20 mouse cellular contexts compared by ENCODE assay signal in the genomic region with DNA sequence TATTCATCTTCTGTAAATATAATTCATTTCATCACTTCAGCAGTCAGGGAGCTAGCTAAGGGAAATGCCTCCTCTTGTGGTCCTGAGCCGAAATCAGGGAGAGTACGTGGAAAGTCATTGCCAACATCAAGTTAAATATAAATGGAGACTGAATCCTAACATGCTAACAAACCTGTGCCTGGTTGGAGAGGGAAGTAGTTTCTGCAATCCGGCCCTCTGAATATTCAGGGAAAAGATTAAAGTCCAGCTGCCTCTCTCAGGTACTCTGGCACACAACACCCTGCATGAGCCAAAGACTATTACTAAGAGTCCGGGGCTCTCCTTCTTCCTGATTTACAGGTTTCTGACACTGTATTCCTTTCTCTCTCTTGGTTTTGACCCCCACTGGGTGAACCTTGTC. TPM values are rescaled to one million over a fixed set of nuclear protein-coding genes. Genes with fewer than 3 reads are reported as not detected.
A peak's percentile ranks its signal among the peaks of the same experiment; 100 is the strongest.
DNase-seq lines count a peak whose midpoint lies in the region; ATAC-seq and TF ChIP-seq lines count a peak whose summit lies in the region.
"Had no signal": no experiment of that assay in that cellular context is flagged by ENCODE, and none has a peak within 500 bp of the region (broad histone marks: within the 10 kb centered on the region; RNA-seq: fewer than 3 reads in every experiment).

No protein-coding gene starts in this region.

- H3K9me3 ChIP-seq in kidney, embryonic 14.5 days (ENCODE audit: control insufficient read depth, low read length) = no peaks in the 10 kb centered on the region
- no peaks in the 10 kb centered on the region for H3K9me3 ChIP-seq in intestine, embryonic 14.5 days (ENCODE audit: control insufficient read depth, low read length)
- H3K9me3 ChIP-seq in kidney, embryonic 16.5 days (ENCODE audit: low read length) = no peaks in the 10 kb centered on the region
- H3K9me3 ChIP-seq: embryonic facial prominence, embryonic 12.5 days; hindbrain, embryonic 12.5 days; limb, embryonic 15.5 days; midbrain, embryonic 13.5 days had no signal

- TF ChIP-seq CTCF in kidney, adult 2 months (conservative IDR thresholded peaks at IDR 0.05; ENCODE audit: insufficient read depth, insufficient read length, low read depth, low read length) = peak; percentile 27; the same call in 1 of the 2 replicates

- H3K27me3 ChIP-seq in kidney, adult 2 months (replicated peaks; ENCODE audit: control insufficient read depth, insufficient read depth, low read length) = no peaks in the 10 kb centered on the region
- H3K27me3 ChIP-seq in kidney, embryonic 14.5 days (ENCODE audit: control insufficient read depth, insufficient read depth, low read length) = no peaks in the 10 kb centered on the region
- H3K27me3 ChIP-seq in intestine, embryonic 14.5 days (replicated peaks; ENCODE audit: control insufficient read depth, insufficient read depth, low read length) = no peaks in the 10 kb centered on the region
- H3K27me3 ChIP-seq in kidney, embryonic 16.5 days (ENCODE audit: insufficient read depth, low read length) = no peaks in the 10 kb centered on the region
- H3K27me3 ChIP-seq: hindbrain, embryonic 12.5 days; limb, embryonic 15.5 days; midbrain, embryonic 13.5 days; Patski had no signal

- H3K4me2 ChIP-seq in kidney, embryonic 14.5 days (replicated peaks; ENCODE audit: low read depth, low read length) = no peak overlapping the region
- no peak overlapping the region for H3K4me2 ChIP-seq in intestine, embryonic 14.5 days (ENCODE audit: low read length)
- no peak overlapping the region for H3K4me2 ChIP-seq in kidney, embryonic 16.5 days (replicated peaks; ENCODE audit: low read depth, low read length)
- H3K4me2 ChIP-seq: embryonic facial prominence, embryonic 12.5 days; hindbrain, embryonic 12.5 days; limb, embryonic 15.5 days; lung, embryonic 14.5 days; midbrain, embryonic 13.5 days had no signal

- no peak overlapping the region for H3K9ac ChIP-seq in kidney, embryonic 14.5 days (ENCODE audit: low read depth, low read length)
- no peak overlapping the region for H3K9ac ChIP-seq in intestine, embryonic 14.5 days (ENCODE audit: low read length)
- no peak overlapping the region for H3K9ac ChIP-seq in kidney, embryonic 16.5 days (replicated peaks; ENCODE audit: low read length)
- H3K9ac ChIP-seq: embryonic facial prominence, embryonic 12.5 days; forebrain, postnatal 0 days; hindbrain, embryonic 12.5 days; limb, embryonic 15.5 days; lung, embryonic 14.5 days; midbrain, embryonic 13.5 days had no signal

- 48% methylated on average over 4 of the region's 4 CpGs for WGBS in kidney, adult 2 months
- WGBS in kidney, embryonic 14.5 days = 80% methylated on average over 4 of the region's 4 CpGs
- WGBS in intestine, embryonic 14.5 days = 85% methylated on average over 4 of the region's 4 CpGs
- WGBS in kidney, embryonic 16.5 days = 75% methylated on average over 4 of the region's 4 CpGs
- WGBS in large intestine, adult 2 months = 31% methylated on average over 4 of the region's 4 CpGs

- peak; percentile 91 for DNase-seq in kidney, adult 2 months
- peak; percentile 52 for DNase-seq in intestine, embryonic 14.5 days (ENCODE audit: low spot score)
- DNase-seq in large intestine, adult 2 months (ENCODE audit: low read depth, low spot score) = peak; percentile 55
- DNase-seq in gastrocnemius, postnatal 36 days = no peak
- no peak for DNase-seq in frontal cortex, postnatal 10 days (ENCODE audit: low spot score in 2 of 2)
- DNase-seq: cerebellum, adult 11-12 months; cerebellum, postnatal 14 days; forebrain, postnatal 0 days; gastrocnemius, postnatal 25 days; heart, adult 2 months; lung, embryonic 14.5 days; thymus, adult 2 months; thymus, postnatal 4 days had no signal

- intact Hi-C loops in gastrocnemius, postnatal 36 days (cut with DNase I) = no loop called here

- H3K4me3 ChIP-seq in kidney, adult 2 months (ENCODE audit: insufficient read depth, low read depth, low read length) = no peak overlapping the region
- H3K4me3 ChIP-seq in kidney, embryonic 14.5 days (ENCODE audit: low read length) = no peak overlapping the region
- H3K4me3 ChIP-seq in intestine, embryonic 14.5 days (ENCODE audit: low read depth, low read length) = no peak overlapping the region
- no peak overlapping the region for H3K4me3 ChIP-seq in kidney, embryonic 16.5 days (ENCODE audit: low read length)
- H3K4me3 ChIP-seq: embryonic facial prominence, embryonic 12.5 days; heart, adult 2 months; hindbrain, embryonic 12.5 days; limb, embryonic 15.5 days; midbrain, embryonic 13.5 days had no signal

- ATAC-seq in kidney, embryonic 14.5 days (ENCODE audit: low FRiP score, low TSS enrichment) = no peak
- no peak for ATAC-seq in intestine, embryonic 14.5 days (replicated peaks; ENCODE audit: low FRiP score, low TSS enrichment, low read depth)
- ATAC-seq in kidney, embryonic 16.5 days (ENCODE audit: low FRiP score, low TSS enrichment) = peak; percentile 54; the same call in 1 of the 2 replicates
- ATAC-seq: forebrain, postnatal 0 days; midbrain, embryonic 13.5 days; Patski had no signal

- peaks cover 4% of the 10 kb centered on the region; the same call in 1 of the 2 replicates for H3K4me1 ChIP-seq in kidney, adult 2 months (ENCODE audit: control insufficient read depth, insufficient read depth, low read length)
- H3K4me1 ChIP-seq in kidney, embryonic 14.5 days (ENCODE audit: control insufficient read depth, insufficient read depth, low read length) = 0 out of 2 replicates have a peak, but pooled peaks cover 4% of the 10 kb centered on the region
- H3K4me1 ChIP-seq in intestine, embryonic 14.5 days (replicated peaks; ENCODE audit: control insufficient read depth, insufficient read depth, low read length) = no peaks in the 10 kb centered on the region
- H3K4me1 ChIP-seq in kidney, embryonic 16.5 days (ENCODE audit: insufficient read depth, low read length) = peaks cover 7% of the 10 kb centered on the region; the same call in 1 of the 2 replicates
- H3K4me1 ChIP-seq: embryonic facial prominence, embryonic 12.5 days; hindbrain, embryonic 12.5 days; midbrain, embryonic 13.5 days had no signal

- H3K27ac ChIP-seq in kidney, adult 2 months (ENCODE audit: insufficient read depth, low read depth, low read length) = 0 out of 2 replicates have a peak overlapping the region, but pooled peaks have one; percentile 31
- no peak overlapping the region for H3K27ac ChIP-seq in kidney, embryonic 14.5 days (ENCODE audit: low read depth, low read length)
- no peak overlapping the region for H3K27ac ChIP-seq in intestine, embryonic 14.5 days (ENCODE audit: low read depth)
- H3K27ac ChIP-seq in kidney, embryonic 16.5 days (ENCODE audit: low read length) = no peak overlapping the region
- H3K27ac ChIP-seq: embryonic facial prominence, embryonic 12.5 days; heart, adult 2 months; hindbrain, embryonic 12.5 days; limb, embryonic 15.5 days; midbrain, embryonic 13.5 days had no signal

- TF ChIP-seq POLR2A in kidney, adult 2 months (IDR thresholded peaks at IDR 0.05; ENCODE audit: low read depth, low read length) = no peak

- no peaks in the 10 kb centered on the region for H3K36me3 ChIP-seq in kidney, adult 2 months (ENCODE audit: control insufficient read depth, insufficient read depth, low read length)
- no peaks in the 10 kb centered on the region for H3K36me3 ChIP-seq in kidney, embryonic 14.5 days (ENCODE audit: control insufficient read depth, insufficient read depth, low read length)
- no peaks in the 10 kb centered on the region for H3K36me3 ChIP-seq in intestine, embryonic 14.5 days (ENCODE audit: control insufficient read depth, insufficient read depth, low read length)
- no peaks in the 10 kb centered on the region for H3K36me3 ChIP-seq in kidney, embryonic 16.5 days (ENCODE audit: insufficient read depth, low read length)
- H3K36me3 ChIP-seq: embryonic facial prominence, embryonic 12.5 days; hindbrain, embryonic 12.5 days; limb, embryonic 15.5 days; midbrain, embryonic 13.5 days had no signal

RNA-seq across cellular contexts. Expression of gene Atp13a3, which starts 35.6 kb away (rescaled TPM):
- 23.5 and 25.4 TPM in 2 replicates for polyA plus RNA-seq in kidney, adult 2 months (2012; rRNA removed)
- 13.5 and 20.2 TPM in 2 replicates for polyA plus RNA-seq in kidney, embryonic 14.5 days (2014; fragmentation: Nextera tagmentation; extraction: Ambion mirVana)
- 23.5 and 28.3 TPM in 2 replicates for polyA plus RNA-seq in intestine, embryonic 14.5 days (2014; fragmentation: Nextera tagmentation; extraction: Ambion mirVana)
- polyA plus RNA-seq in kidney, embryonic 16.5 days (2015; fragmentation: Nextera tagmentation; extraction: Ambion mirVana) = 8.4 and 11.7 TPM in 2 replicates
- 16.3 and 27.6 TPM in 2 replicates for polyA plus RNA-seq in large intestine, adult 2 months (2012; rRNA removed)
- 10 to 100 TPM; 35.7 to 38.4 TPM for total RNA-seq in gastrocnemius, postnatal 36 days (2021)

Comparison
In these comparisons a context has a peak if more than half of its experiments do, and no peak if none do; other contexts are left out.
1. DNase-seq: peak in kidney, adult 2 months (single experiment), intestine, embryonic 14.5 days (single experiment) and large intestine, adult 2 months (single experiment); none in gastrocnemius, postnatal 36 days (0 of 2) and frontal cortex, postnatal 10 days (0 of 2).